Mouse (Mus musculus): Measurements from ENCODE around the gene Il6st. TPM values are rescaled to one million over a fixed set of nuclear protein-coding genes. Genes with fewer than 3 reads are reported as not detected.

Gene Il6st
- polyA plus RNA-seq, 1 experiment: 38.1 TPM

DNA sequence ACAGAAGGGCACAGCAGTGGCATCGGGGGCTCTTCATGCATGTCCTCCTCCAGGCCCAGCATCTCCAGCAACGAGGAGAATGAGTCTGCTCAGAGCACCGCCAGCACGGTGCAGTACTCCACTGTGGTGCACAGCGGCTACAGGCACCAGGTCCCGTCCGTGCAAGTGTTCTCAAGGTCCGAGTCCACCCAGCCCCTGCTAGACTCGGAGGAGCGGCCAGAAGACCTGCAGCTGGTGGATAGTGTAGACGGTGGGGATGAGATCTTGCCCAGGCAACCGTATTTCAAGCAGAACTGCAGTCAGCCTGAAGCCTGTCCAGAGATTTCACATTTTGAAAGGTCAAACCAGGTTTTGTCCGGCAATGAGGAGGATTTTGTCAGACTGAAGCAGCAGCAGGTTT lies 40.0 kb downstream of the Il6st start:
- peaks cover 77% of the 10 kb centered on the region for H3K36me3 ChIP-seq (ENCODE audit: control insufficient read depth, insufficient read depth, low read length)
- H3K4me1 ChIP-seq (replicated peaks; ENCODE audit: control insufficient read depth, insufficient read depth, low read length): peaks cover 16% of the 10 kb centered on the region
- H3K27me3 ChIP-seq (ENCODE audit: control insufficient read depth, insufficient read depth, low read length): no peaks in the 10 kb centered on the region
- H3K4me3 ChIP-seq (ENCODE audit: control insufficient read depth, insufficient read depth, low read length): no peak overlapping the region
- WGBS: 97% methylated on average over 13 of the region's 13 CpGs
- TF ChIP-seq POLR2A (IDR thresholded peaks at IDR 0.05; ENCODE audit: control insufficient read depth, extremely low read depth, insufficient read depth, low read length, poor library complexity) (no peak), CTCF (IDR thresholded peaks at IDR 0.05; ENCODE audit: borderline replicate concordance, control insufficient read depth, extremely low read depth, insufficient read depth, low read length, poor library complexity) (no peak)
- no peak overlapping the region for H3K27ac ChIP-seq (ENCODE audit: control insufficient read depth, insufficient read depth, low read length)
- no peak for DNase-seq

DNA sequence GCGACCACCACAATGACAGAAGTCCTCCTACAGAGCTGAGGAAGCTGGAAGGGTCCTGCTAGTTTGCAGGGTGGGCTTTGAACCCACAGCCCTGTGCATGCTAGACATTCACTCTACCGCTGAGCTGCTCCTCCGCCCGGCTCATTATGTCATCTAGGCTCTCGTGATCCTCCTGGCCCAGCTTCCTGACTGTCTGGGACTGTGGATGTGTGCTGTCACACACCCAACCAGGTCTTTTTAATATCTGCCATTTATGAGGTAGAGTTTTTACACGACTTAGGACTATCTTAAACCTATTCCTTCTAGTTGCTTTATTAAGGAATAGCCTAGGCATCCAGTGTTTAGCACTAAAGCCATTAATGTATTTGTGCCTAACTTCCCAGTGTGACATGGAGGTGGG lies 41.6 kb downstream of the Il6st start:
- DNase-seq: no peak
- 98% methylated on average over 6 of the region's 6 CpGs for WGBS
- Histone ChIP-seq H3K27ac (ENCODE audit: control insufficient read depth, insufficient read depth, low read length) (no peak overlapping the region), H3K4me3 (ENCODE audit: control insufficient read depth, insufficient read depth, low read length) (no peak overlapping the region), H3K36me3 (ENCODE audit: control insufficient read depth, insufficient read depth, low read length) (peaks cover 61% of the 10 kb centered on the region), H3K4me1 (replicated peaks; ENCODE audit: control insufficient read depth, insufficient read depth, low read length) (peaks cover 17% of the 10 kb centered on the region), H3K27me3 (ENCODE audit: control insufficient read depth, insufficient read depth, low read length) (no peaks in the 10 kb centered on the region)
- TF ChIP-seq POLR2A (IDR thresholded peaks at IDR 0.05; ENCODE audit: control insufficient read depth, extremely low read depth, insufficient read depth, low read length, poor library complexity) (no peak), CTCF (IDR thresholded peaks at IDR 0.05; ENCODE audit: borderline replicate concordance, control insufficient read depth, extremely low read depth, insufficient read depth, low read length, poor library complexity) (no peak)

GRCm38 (mm10) chr13:112506766-112507165 lies 42.9 kb downstream of the Il6st start:
- TF ChIP-seq POLR2A (IDR thresholded peaks at IDR 0.05; ENCODE audit: control insufficient read depth, extremely low read depth, insufficient read depth, low read length, poor library complexity): no peak
- TF ChIP-seq CTCF (IDR thresholded peaks at IDR 0.05; ENCODE audit: borderline replicate concordance, control insufficient read depth, extremely low read depth, insufficient read depth, low read length, poor library complexity): no peak
- peaks cover 48% of the 10 kb centered on the region for H3K36me3 ChIP-seq (ENCODE audit: control insufficient read depth, insufficient read depth, low read length)
- WGBS: 85% methylated on average over 13 of the region's 13 CpGs

GRCm38 (mm10) chr13:112507691-112508090 lies 43.8 kb downstream of the Il6st start:
- DNase-seq: peak; percentile 62
- H3K27ac ChIP-seq (ENCODE audit: control insufficient read depth, insufficient read depth, low read length): peak overlapping the region; percentile 56
- no peaks in the 10 kb centered on the region for H3K27me3 ChIP-seq (ENCODE audit: control insufficient read depth, insufficient read depth, low read length)
- H3K4me3 ChIP-seq (ENCODE audit: control insufficient read depth, insufficient read depth, low read length): no peak overlapping the region
- WGBS: 13% methylated on average over 13 of the region's 13 CpGs
- TF ChIP-seq CTCF (IDR thresholded peaks at IDR 0.05; ENCODE audit: borderline replicate concordance, control insufficient read depth, extremely low read depth, insufficient read depth, low read length, poor library complexity) (no peak), POLR2A (IDR thresholded peaks at IDR 0.05; ENCODE audit: control insufficient read depth, extremely low read depth, insufficient read depth, low read length, poor library complexity) (no peak)
- peaks cover 24% of the 10 kb centered on the region for H3K4me1 ChIP-seq (replicated peaks; ENCODE audit: control insufficient read depth, insufficient read depth, low read length)
- H3K36me3 ChIP-seq (ENCODE audit: control insufficient read depth, insufficient read depth, low read length): peaks cover 42% of the 10 kb centered on the region

More at GRCm38 (mm10) chr13:112506766-112507165, 42.9 kb downstream of the Il6st start:
- no peak overlapping the region for H3K4me3 ChIP-seq (ENCODE audit: control insufficient read depth, insufficient read depth, low read length)
- H3K27me3 ChIP-seq (ENCODE audit: control insufficient read depth, insufficient read depth, low read length): no peaks in the 10 kb centered on the region
- peaks cover 22% of the 10 kb centered on the region for H3K4me1 ChIP-seq (replicated peaks; ENCODE audit: control insufficient read depth, insufficient read depth, low read length)
- DNase-seq: no peak
- no peak overlapping the region for H3K27ac ChIP-seq (ENCODE audit: control insufficient read depth, insufficient read depth, low read length)

DNA sequence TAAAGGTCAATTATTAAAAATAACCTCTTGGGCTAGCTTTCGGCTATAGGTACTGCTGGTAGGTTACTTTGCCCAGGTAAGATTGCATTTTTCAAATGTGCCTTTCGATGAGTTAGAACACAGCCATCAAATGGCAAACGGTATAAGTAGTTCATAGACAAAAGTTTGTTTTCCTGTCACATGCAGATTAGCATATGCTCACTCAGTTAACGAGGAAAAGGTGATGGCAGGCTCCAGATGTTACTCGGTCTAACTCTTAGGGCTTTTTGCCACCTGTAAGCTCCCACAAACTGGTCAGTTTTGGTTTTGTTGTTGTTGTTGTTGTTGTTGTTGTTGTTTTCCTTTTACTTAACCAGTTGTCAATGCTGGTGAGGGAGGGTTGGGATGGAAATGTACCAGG lies 44.6 kb downstream of the Il6st start:
- no peak for TF ChIP-seq POLR2A (IDR thresholded peaks at IDR 0.05; ENCODE audit: control insufficient read depth, extremely low read depth, insufficient read depth, low read length, poor library complexity)
- no peak for TF ChIP-seq CTCF (IDR thresholded peaks at IDR 0.05; ENCODE audit: borderline replicate concordance, control insufficient read depth, extremely low read depth, insufficient read depth, low read length, poor library complexity)
- Histone ChIP-seq H3K4me3 (ENCODE audit: control insufficient read depth, insufficient read depth, low read length) (no peak overlapping the region), H3K27ac (ENCODE audit: control insufficient read depth, insufficient read depth, low read length) (peak overlapping the region; percentile 83), H3K4me1 (replicated peaks; ENCODE audit: control insufficient read depth, insufficient read depth, low read length) (peaks cover 24% of the 10 kb centered on the region), H3K27me3 (ENCODE audit: control insufficient read depth, insufficient read depth, low read length) (no peaks in the 10 kb centered on the region), H3K36me3 (ENCODE audit: control insufficient read depth, insufficient read depth, low read length) (peaks cover 34% of the 10 kb centered on the region)
- WGBS: 37% methylated on average over 5 of the region's 5 CpGs
- DNase-seq: no peak

- no peak for TF ChIP-seq POLR2A (IDR thresholded peaks at IDR 0.05; ENCODE audit: control insufficient read depth, extremely low read depth, insufficient read depth, low read length, poor library complexity)
- TF ChIP-seq CTCF (IDR thresholded peaks at IDR 0.05; ENCODE audit: borderline replicate concordance, control insufficient read depth, extremely low read depth, insufficient read depth, low read length, poor library complexity): peak; percentile 26; the same call in 1 of the 2 replicates
- Histone ChIP-seq H3K36me3 (ENCODE audit: control insufficient read depth, insufficient read depth, low read length) (peaks cover 24% of the 10 kb centered on the region), H3K4me3 (ENCODE audit: control insufficient read depth, insufficient read depth, low read length) (no peak overlapping the region), H3K27ac (ENCODE audit: control insufficient read depth, insufficient read depth, low read length) (no peak overlapping the region), H3K27me3 (ENCODE audit: control insufficient read depth, insufficient read depth, low read length) (no peaks in the 10 kb centered on the region), H3K4me1 (replicated peaks; ENCODE audit: control insufficient read depth, insufficient read depth, low read length) (peaks cover 29% of the 10 kb centered on the region)
- DNase-seq: peak; percentile 63
- WGBS: 45% methylated on average over 4 of the region's 4 CpGs
Observed at GRCm38 (mm10) chr13:112509465-112509864, 45.6 kb downstream of the Il6st start.
